Mouse (Mus musculus): ENCODE results near the gene Slc6a19. TPM values are rescaled to one million over a fixed set of nuclear protein-coding genes. Genes with fewer than 3 reads are reported as not detected.
"Not testable (repeated sequence)": the region's sequence is repeated elsewhere in the genome, so short reads cannot be mapped to it uniquely, and the experiment has no call there.

The Slc6a19 gene
- polyA plus RNA-seq (2015; fragmentation: Nextera tagmentation; extraction: Ambion mirVana) = 0.56 and 0.72 TPM in 2 replicates

GRCm38 (mm10) chr13:73704694-73705325, at the start of gene Slc6a19:
TSS of gene Slc6a19 (minus strand) at chr13:73704865.
- ATAC-seq (ENCODE audit: low read depth) = 0 out of 2 replicates have a peak, but pooled peaks have one; percentile 67
- Histone ChIP-seq H3K27ac (replicated peaks) (no peak within 1 kb of the TSS), H3K36me3 (no peaks in the 10 kb centered on the region), H3K4me2 (no peak within 1 kb of the TSS), H3K4me1 (replicated peaks) (no peaks in the 10 kb centered on the region), H3K9ac (no peak within 1 kb of the TSS), H3K4me3 (no peak within 1 kb of the TSS), H3K9me3 (no peaks in the 10 kb centered on the region), H3K27me3 (no peaks in the 10 kb centered on the region)
- 73% methylated on average over 7 of the region's 7 CpGs for WGBS

DNA sequence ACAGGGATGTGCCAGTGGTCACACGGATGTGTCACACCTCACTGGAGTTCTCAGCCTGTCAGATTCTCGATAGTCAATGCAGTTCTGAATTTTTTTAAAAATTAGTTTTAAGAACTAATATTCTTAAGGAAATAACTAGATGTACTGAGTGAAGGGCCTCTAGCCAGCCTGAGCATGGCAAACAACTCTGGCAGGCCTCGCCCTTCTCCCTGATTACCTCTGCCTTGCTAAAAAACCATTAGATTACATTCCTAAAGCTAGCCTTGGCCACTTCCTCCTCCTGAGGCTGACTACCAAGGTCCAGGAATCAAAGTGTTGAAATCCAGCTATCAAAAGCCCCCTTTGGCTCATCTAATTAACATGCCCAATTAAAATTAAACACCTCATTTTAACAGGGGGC, 46.6 kb upstream of the Slc6a19 start:
- Histone ChIP-seq H3K4me1 (replicated peaks) (peaks cover 17% of the 10 kb centered on the region), H3K9me3 (no peaks in the 10 kb centered on the region), H3K27ac (replicated peaks) (no peak overlapping the region), H3K9ac (no peak overlapping the region), H3K4me3 (no peak overlapping the region), H3K27me3 (no peaks in the 10 kb centered on the region), H3K4me2 (no peak overlapping the region), H3K36me3 (no peaks in the 10 kb centered on the region)
- WGBS = 92% methylated on average over 3 of the region's 3 CpGs
- ATAC-seq (ENCODE audit: low read depth) = no peak

- no peak for ATAC-seq (ENCODE audit: low read depth)
- no peak overlapping the region for H3K9ac ChIP-seq
- no peaks in the 10 kb centered on the region for H3K9me3 ChIP-seq
- WGBS = 62% methylated on average over 6 of the region's 6 CpGs
- no peaks in the 10 kb centered on the region for H3K27me3 ChIP-seq
- no peaks in the 10 kb centered on the region for H3K36me3 ChIP-seq
- no peak overlapping the region for H3K27ac ChIP-seq (replicated peaks)
- H3K4me1 ChIP-seq (replicated peaks) = peaks cover 17% of the 10 kb centered on the region
- no peak overlapping the region for H3K4me3 ChIP-seq
- H3K4me2 ChIP-seq = no peak overlapping the region
These were observed 45.8 kb upstream of the Slc6a19 start for GRCm38 (mm10) chr13:73750435-73750834.

GRCm38 (mm10) chr13:73748663-73749440, 44.2 kb upstream of the Slc6a19 start:
- no peak overlapping the region for H3K4me3 ChIP-seq
- no peak overlapping the region for H3K4me2 ChIP-seq
- H3K36me3 ChIP-seq = no peaks in the 10 kb centered on the region
- WGBS = 43% methylated on average over 15 of the region's 15 CpGs
- no peak for ATAC-seq (ENCODE audit: low read depth)
- H3K27ac ChIP-seq (replicated peaks) = no peak overlapping the region
- H3K9ac ChIP-seq = no peak overlapping the region
- no peaks in the 10 kb centered on the region for H3K27me3 ChIP-seq
- peaks cover 18% of the 10 kb centered on the region for H3K4me1 ChIP-seq (replicated peaks)
- H3K9me3 ChIP-seq = no peaks in the 10 kb centered on the region

GRCm38 (mm10) chr13:73743662-73744061, 39.0 kb upstream of the Slc6a19 start:
- peak; percentile 41; the same call in 1 of the 2 replicates for ATAC-seq (ENCODE audit: low read depth)
- H3K27ac ChIP-seq (replicated peaks) = no peak overlapping the region
- 60% methylated on average over 3 of the region's 3 CpGs for WGBS
- H3K36me3 ChIP-seq = no peaks in the 10 kb centered on the region
- H3K9ac ChIP-seq = no peak overlapping the region
- H3K27me3 ChIP-seq = no peaks in the 10 kb centered on the region
- no peak overlapping the region for H3K4me3 ChIP-seq
- H3K4me2 ChIP-seq = no peak overlapping the region
- peaks cover 12% of the 10 kb centered on the region for H3K4me1 ChIP-seq (replicated peaks)
- H3K9me3 ChIP-seq = no peaks in the 10 kb centered on the region

DNA sequence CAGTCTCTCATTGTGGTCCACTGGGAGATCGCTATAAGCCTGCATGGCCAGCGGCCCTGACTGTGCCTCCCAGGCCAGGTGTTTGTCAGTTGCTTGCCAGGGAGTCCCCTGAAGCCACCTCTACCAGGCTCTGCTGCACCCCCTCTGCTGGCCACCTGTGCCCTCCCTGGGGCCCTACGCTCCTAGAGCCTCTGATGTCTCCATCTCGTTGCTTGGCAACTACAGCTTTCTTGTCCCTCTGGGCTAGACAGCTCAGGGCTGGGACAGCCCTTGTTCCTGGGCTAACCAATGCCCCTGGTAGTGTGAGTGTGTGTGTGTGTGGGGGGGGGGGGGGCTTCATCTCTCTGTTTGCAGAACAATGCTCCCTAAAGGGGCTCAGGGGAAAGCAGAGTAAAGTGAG, 38.3 kb upstream of the Slc6a19 start:
- Histone ChIP-seq H3K27me3 (no peaks in the 10 kb centered on the region), H3K4me1 (replicated peaks) (peaks cover 12% of the 10 kb centered on the region), H3K27ac (replicated peaks) (no peak overlapping the region), H3K4me3 (no peak overlapping the region), H3K9me3 (no peaks in the 10 kb centered on the region), H3K9ac (no peak overlapping the region), H3K4me2 (no peak overlapping the region), H3K36me3 (no peaks in the 10 kb centered on the region)
- 30% methylated on average over 4 of the region's 4 CpGs for WGBS
- peak; percentile 73 for ATAC-seq (ENCODE audit: low read depth)

DNA sequence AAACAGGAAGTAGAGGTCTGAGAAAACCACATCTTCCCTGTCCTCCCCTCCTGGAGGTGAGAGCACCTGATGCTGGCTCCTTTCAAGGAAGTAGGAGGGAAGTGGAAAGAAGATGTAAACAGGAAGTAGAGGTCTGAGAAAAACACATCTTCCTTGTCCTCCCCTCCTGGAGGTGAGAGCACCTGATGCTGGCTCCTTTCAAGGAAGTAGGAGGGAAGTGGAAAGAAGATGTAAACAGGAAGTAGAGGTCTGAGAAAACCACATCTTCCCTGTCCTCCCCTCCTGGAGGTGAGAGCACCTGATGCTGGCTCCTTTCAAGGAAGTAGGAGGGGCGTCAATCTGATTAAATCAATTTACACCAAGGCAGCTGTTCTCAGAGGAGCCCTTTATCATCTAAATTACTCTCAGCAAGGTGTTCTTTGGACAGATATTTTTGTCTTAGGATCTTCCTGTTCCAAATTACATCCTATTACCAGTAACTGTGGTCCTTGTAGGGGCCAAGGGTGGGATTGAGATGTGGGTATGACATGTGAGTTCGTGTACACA, 35.8 kb upstream of the Slc6a19 start:
- not testable (repeated sequence) for H3K27ac ChIP-seq (replicated peaks)
- WGBS = 61% methylated on average over 2 of the region's 2 CpGs

GRCm38 (mm10) chr13:73736943-73737342, 32.3 kb upstream of the Slc6a19 start:
- Histone ChIP-seq H3K4me3 (no peak overlapping the region), H3K27ac (replicated peaks) (no peak overlapping the region), H3K9me3 (no peaks in the 10 kb centered on the region), H3K9ac (no peak overlapping the region), H3K4me2 (no peak overlapping the region), H3K27me3 (peaks cover 18% of the 10 kb centered on the region), H3K4me1 (replicated peaks) (peaks cover 11% of the 10 kb centered on the region), H3K36me3 (no peaks in the 10 kb centered on the region)
- WGBS = 92% methylated on average over 3 of the region's 3 CpGs
- ATAC-seq (ENCODE audit: low read depth) = no peak

More for the DNA sequence above, 35.8 kb upstream of the Slc6a19 start:
- not testable (repeated sequence) for H3K27me3 ChIP-seq; ATAC-seq (ENCODE audit: low read depth); H3K4me3 ChIP-seq; H3K36me3 ChIP-seq; H3K9ac ChIP-seq; H3K9me3 ChIP-seq; H3K4me2 ChIP-seq
- peaks cover 12% of the 10 kb centered on the region for H3K4me1 ChIP-seq (replicated peaks)

- WGBS = 67% methylated on average over 2 of the region's 2 CpGs
- Histone ChIP-seq H3K4me3 (no peak overlapping the region), H3K27ac (replicated peaks) (no peak overlapping the region), H3K4me2 (no peak overlapping the region), H3K9me3 (no peaks in the 10 kb centered on the region), H3K36me3 (no peaks in the 10 kb centered on the region), H3K27me3 (peaks cover 19% of the 10 kb centered on the region), H3K9ac (no peak overlapping the region), H3K4me1 (replicated peaks) (peaks cover 11% of the 10 kb centered on the region)
- no peak for ATAC-seq (ENCODE audit: low read depth)
These were observed 31.3 kb upstream of the Slc6a19 start for GRCm38 (mm10) chr13:73735928-73736327.

DNA sequence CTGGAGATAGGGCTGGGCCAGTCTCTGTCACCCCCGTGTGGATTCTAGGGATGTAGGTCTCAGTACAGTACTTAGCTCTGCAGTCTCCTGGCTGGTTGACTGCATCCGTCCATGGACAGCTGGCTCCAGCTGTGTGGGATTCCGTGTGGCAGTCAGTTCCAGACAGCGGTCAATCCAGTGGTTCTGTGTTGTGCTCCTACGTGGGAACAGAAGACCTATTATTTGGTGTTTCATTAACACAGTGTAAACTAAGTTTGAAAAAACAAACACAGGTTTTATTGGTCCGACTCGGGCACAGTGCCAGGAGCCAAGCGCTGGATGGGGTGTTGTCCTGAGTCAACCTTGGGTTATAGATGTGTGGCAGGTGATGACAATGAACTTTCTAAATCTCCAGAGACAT, 30.6 kb upstream of the Slc6a19 start:
- peaks cover 19% of the 10 kb centered on the region for H3K27me3 ChIP-seq
- no peaks in the 10 kb centered on the region for H3K9me3 ChIP-seq
- WGBS = 83% methylated on average over 8 of the region's 8 CpGs
- no peak for ATAC-seq (ENCODE audit: low read depth)
- no peak overlapping the region for H3K9ac ChIP-seq
- peaks cover 11% of the 10 kb centered on the region for H3K4me1 ChIP-seq (replicated peaks)
- H3K36me3 ChIP-seq = no peaks in the 10 kb centered on the region
- H3K4me2 ChIP-seq = no peak overlapping the region
- H3K27ac ChIP-seq (replicated peaks) = no peak overlapping the region
- H3K4me3 ChIP-seq = no peak overlapping the region

- Histone ChIP-seq H3K4me1 (replicated peaks) (peaks cover 11% of the 10 kb centered on the region), H3K9me3 (no peaks in the 10 kb centered on the region), H3K4me2 (no peak overlapping the region), H3K4me3 (no peak overlapping the region), H3K9ac (no peak overlapping the region), H3K27me3 (peaks cover 19% of the 10 kb centered on the region), H3K27ac (replicated peaks) (no peak overlapping the region), H3K36me3 (no peaks in the 10 kb centered on the region)
- no peak for ATAC-seq (ENCODE audit: low read depth)
- 86% methylated on average over 1 of the region's 1 CpGs for WGBS
These were observed 29.7 kb upstream of the Slc6a19 start for GRCm38 (mm10) chr13:73734379-73734778.

Measured in neural tube, embryonic 13.5 days (tissue).